Mouse (Mus musculus) kidney, postnatal 10 days (tissue): ENCODE measurements around the gene Bace1.

Source experiments
- DNase-seq: peaks from one replicate; pipeline ENCODE4 v3.0.0; 2021; ENCODE audit warnings: mixed read lengths

The Bace1 gene

DNA sequence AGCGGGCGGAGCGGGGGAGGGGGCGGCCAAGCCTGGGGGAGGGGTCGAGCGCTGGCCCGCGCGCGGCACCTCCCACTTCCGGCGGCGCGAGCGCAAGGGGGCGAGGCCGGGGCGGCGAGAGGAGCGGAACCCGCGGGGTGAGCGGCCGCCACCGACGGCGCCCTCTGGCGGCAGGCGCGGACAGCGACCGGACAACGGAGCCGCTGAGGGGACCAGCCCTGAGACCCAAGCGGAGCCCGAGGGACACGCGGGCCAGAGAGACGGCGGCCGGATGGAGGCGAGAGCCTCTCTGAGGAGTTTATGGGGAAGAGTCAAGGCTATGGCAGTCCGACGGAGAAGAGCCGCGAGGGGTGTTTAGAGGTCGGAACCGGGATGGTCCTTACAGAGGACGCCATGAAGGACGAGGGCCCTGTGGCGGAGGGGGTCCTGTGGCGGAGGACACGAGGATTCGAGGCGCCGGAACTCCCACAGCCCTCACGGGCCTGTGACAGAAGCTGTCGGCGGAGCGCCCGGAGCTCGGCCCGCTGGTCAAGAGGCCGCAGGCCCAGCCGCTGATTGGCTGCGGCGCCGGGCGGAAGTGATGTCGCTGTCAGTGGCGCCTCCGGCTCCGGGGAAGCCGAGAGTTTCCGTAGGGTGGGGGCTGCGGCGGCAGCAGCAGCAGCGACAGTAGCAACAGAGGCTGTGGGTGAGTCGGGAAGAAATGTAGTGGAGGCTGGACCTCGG, 68.1 kb downstream of the Bace1 start, which contains the start of the genes Pcsk7 and Rnf214:
Pcsk7 (plus strand) TSS at position 143 of the 723 bp plus-strand sequence.
Rnf214 (minus strand) TSS at position 557 of the 723 bp plus-strand sequence.
- DNase-seq: peak; percentile 96

DNA sequence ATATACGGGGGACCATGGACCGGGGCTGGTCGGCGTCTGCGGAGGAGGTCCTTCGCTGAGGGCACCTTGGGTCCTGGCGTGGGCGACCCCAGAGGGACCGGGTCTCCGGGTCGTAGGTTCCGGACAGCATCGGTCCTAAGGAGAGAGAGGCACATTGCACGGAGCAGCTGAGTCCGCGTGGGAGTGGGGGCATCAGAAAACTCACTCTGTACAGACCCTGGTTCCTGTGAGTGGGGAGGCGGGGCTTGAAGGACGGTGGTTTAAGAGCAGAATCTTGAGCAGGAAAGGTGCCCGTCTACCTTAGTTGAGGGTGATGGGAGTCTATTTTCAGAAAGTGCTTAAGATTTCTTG, 68.7 kb downstream of the Bace1 start:
- DNase-seq: no peak

DNA sequence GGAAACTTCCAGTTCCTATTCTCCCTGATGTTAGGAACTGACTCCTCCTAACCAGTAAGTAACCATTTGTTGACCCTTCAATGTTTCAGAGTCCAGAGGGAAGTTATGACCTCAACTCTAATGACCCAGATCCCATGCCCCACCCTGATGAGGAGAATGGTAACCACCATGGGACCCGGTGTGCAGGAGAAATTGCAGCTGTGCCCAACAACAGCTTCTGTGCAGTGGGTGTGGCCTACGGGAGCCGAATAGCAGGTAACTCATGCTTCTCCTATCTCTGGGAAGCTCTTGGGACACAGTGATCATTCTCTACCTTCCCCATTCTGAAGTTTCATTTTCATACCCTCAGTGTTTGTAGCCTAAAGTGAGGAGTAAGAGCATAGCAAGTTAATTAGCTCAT, 72.6 kb downstream of the Bace1 start:
- DNase-seq: no peak

DNA sequence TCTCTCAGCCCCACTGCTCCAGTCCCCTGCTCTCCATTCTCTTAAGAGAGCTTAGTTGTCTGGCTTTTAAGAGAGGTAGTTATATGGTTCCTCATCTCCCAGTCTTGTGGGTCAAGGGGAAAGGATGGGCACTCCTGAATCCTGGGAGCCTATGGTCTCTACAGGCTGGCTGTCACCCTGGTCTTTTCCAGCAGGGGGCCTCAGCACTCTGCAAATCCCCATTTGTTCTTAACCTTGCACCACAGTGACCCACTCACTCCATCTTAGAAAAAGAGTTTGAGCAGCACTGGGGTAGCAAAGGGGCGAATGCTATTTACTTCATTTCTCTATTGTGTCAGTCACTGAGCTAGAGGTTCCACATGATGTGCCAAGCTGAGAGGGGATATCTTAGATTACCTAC, 73.3 kb downstream of the Bace1 start:
- peak; percentile 83 for DNase-seq
